Mouse (Mus musculus): ENCODE measurements around the gene Cdc42bpg. TPM values are rescaled to one million over a fixed set of nuclear protein-coding genes. Genes with fewer than 3 reads are reported as not detected.

Cdc42bpg gene
- polyA plus RNA-seq, 1 experiment: 133 TPM

DNA sequence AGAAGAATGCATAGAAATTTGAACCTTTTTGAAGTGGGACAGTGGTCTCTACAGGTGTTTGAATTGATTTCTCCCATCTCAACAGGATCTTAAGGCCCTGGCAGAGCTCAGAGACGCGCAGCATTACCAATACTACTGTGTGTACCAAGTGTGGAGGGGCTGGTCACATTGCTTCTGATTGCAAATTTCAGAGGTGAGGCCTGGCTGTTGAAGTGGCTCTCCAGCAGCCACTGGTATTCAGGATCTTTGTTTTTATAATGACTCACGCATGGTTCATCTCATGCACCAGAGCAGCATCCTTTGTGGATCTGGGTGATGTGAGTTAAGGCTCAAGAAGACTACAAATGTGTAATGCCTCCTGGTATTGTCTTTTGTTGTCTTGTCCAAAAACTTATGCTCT lies 66.2 kb downstream of the Cdc42bpg start:
- no peak for DNase-seq
- 80% methylated on average over 3 of the region's 3 CpGs for WGBS
- TF ChIP-seq POLR2A (IDR thresholded peaks at IDR 0.05; ENCODE audit: borderline replicate concordance, extremely low read depth, low read depth, low read length) (no peak), CTCF (IDR thresholded peaks at IDR 0.05; ENCODE audit: insufficient read depth, low read length) (no peak)
- Histone ChIP-seq H3K4me3 (replicated peaks; ENCODE audit: extremely low read depth, low read depth, low read length) (no peak overlapping the region), H3K4me1 (ENCODE audit: control insufficient read depth, insufficient read depth, low read length) (peaks cover 9% of the 10 kb centered on the region)

DNA sequence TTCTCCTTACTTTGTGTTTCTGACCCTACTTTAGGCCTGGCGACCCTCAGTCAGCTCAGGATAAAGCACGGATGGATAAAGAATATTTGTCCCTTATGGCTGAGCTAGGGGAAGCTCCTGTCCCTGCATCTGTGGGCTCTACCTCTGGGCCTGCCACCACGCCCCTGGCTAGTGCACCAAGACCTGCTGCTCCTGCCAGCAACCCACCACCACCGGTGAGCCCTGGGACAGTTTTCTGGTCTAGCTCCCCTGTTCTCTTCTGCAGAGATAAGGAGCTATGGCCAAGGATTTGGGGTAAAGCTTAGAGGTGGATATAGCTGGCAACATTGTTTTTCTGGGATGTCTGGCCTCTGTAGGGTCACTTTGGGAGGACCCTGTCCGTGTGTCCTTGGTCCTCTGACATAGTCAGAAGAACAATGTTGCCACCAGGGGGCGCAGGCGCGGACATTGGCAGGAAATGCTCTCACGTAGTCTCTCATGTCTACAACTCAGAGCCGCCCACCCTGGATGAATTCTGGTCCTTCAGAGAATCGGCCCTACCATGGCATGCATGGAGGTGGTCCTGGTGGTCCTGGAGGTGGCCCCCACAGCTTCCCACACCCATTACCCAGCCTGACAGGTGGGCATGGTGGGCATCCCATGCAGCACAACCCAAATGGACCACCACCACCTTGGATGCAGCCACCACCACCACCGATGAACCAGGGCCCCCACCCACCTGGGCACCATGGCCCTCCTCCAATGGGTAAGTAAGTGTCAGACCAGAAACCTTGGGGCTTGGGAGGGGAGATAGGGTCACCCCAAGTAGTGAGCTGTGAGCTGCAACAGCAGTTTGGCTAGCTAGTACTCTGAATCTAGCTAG lies 67.5 kb downstream of the Cdc42bpg start:
- TF ChIP-seq POLR2A (IDR thresholded peaks at IDR 0.05; ENCODE audit: borderline replicate concordance, extremely low read depth, low read depth, low read length) (no peak), CTCF (IDR thresholded peaks at IDR 0.05; ENCODE audit: insufficient read depth, low read length) (peak; percentile 80)
- 51% methylated on average over 12 of the region's 12 CpGs for WGBS
- DNase-seq: peak; percentile 74
- peaks cover 9% of the 10 kb centered on the region for H3K4me1 ChIP-seq (ENCODE audit: control insufficient read depth, insufficient read depth, low read length)
- H3K4me3 ChIP-seq (replicated peaks; ENCODE audit: extremely low read depth, low read depth, low read length): no peak overlapping the region

DNA sequence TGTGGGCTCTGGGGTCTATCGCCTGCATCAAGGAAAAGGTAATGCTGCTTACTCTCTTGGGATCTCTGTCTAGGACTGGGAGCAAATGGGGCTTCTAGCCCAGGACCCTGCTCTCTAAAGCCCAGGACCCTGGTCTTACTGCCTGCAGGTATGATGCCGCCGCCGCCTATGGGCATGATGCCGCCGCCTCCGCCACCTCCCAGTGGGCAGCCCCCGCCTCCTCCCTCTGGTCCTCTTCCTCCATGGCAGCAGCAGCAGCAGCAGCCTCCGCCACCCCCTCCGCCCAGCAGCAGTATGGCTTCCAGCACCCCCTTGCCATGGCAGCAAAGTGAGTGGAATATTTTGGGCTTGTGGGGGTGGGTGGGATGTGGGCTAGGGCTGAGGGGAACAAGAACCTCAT lies 68.3 kb downstream of the Cdc42bpg start:
- Histone ChIP-seq H3K4me3 (replicated peaks; ENCODE audit: extremely low read depth, low read depth, low read length) (no peak overlapping the region), H3K4me1 (ENCODE audit: control insufficient read depth, insufficient read depth, low read length) (peaks cover 9% of the 10 kb centered on the region)
- DNase-seq: no peak
- TF ChIP-seq CTCF (IDR thresholded peaks at IDR 0.05; ENCODE audit: insufficient read depth, low read length): no peak
- no peak for TF ChIP-seq POLR2A (IDR thresholded peaks at IDR 0.05; ENCODE audit: borderline replicate concordance, extremely low read depth, low read depth, low read length)
- WGBS: 88% methylated on average over 10 of the region's 10 CpGs

Other genes with a start within 250 kb of the Cdc42bpg start
- gene Mrpl49, start 248.7 kb upstream of the Cdc42bpg start, polyA plus RNA-seq (2012; rRNA removed): 10.8 and 13.7 TPM in 2 replicates
- 896 and 1,315 TPM in 2 replicates for gene Fau, start 248.6 kb upstream of the Cdc42bpg start, polyA plus RNA-seq (2012; rRNA removed)
- gene Znhit2, start 245.3 kb upstream of the Cdc42bpg start, polyA plus RNA-seq (2012; rRNA removed): 47.0 and 54.7 TPM in 2 replicates
- 34.6 and 36.5 TPM in 2 replicates for gene Tm7sf2, start 238.1 kb upstream of the Cdc42bpg start, polyA plus RNA-seq (2012; rRNA removed)
- 61.7 and 81.7 TPM in 2 replicates for gene Vps51, start 229.2 kb upstream of the Cdc42bpg start, polyA plus RNA-seq (2012; rRNA removed)
- not detected in 2 replicates for gene Tmem262, start 226.4 kb upstream of the Cdc42bpg start, polyA plus RNA-seq (2012; rRNA removed)
- gene Gm28374, start 224.2 kb upstream of the Cdc42bpg start, polyA plus RNA-seq (2012; rRNA removed): 0.50 and 0.60 TPM in 2 replicates
- 89.7 and 99.1 TPM in 2 replicates for gene Zfpl1, start 221.5 kb upstream of the Cdc42bpg start, polyA plus RNA-seq (2012; rRNA removed)
- gene Cdca5, start 221.5 kb upstream of the Cdc42bpg start, polyA plus RNA-seq (2012; rRNA removed): 0.63 and 0.92 TPM in 2 replicates
- not detected in 2 replicates for gene AC131692.1, start 212.0 kb upstream of the Cdc42bpg start, polyA plus RNA-seq (2012; rRNA removed)
- 0.20 and 0.30 TPM in 2 replicates for gene Naaladl1, start 200.7 kb upstream of the Cdc42bpg start, polyA plus RNA-seq (2012; rRNA removed)
- gene Sac3d1, start 187.8 kb upstream of the Cdc42bpg start, polyA plus RNA-seq (2012; rRNA removed): 25.3 and 36.7 TPM in 2 replicates
- 43.8 and 45.2 TPM in 2 replicates for gene Snx15, start 178.2 kb upstream of the Cdc42bpg start, polyA plus RNA-seq (2012; rRNA removed)
- gene Batf2, start 165.5 kb upstream of the Cdc42bpg start, polyA plus RNA-seq (2012; rRNA removed): 14.6 and 15.8 TPM in 2 replicates
- 128 TPM in 2 replicates for gene Arl2, start 164.9 kb upstream of the Cdc42bpg start, polyA plus RNA-seq (2012; rRNA removed)
- gene Majin, start 122.1 kb upstream of the Cdc42bpg start, polyA plus RNA-seq (2012; rRNA removed): 0.37 and 0.75 TPM in 2 replicates
- 1.7 and 2.6 TPM in 2 replicates for gene Gpha2, start 80.1 kb upstream of the Cdc42bpg start, polyA plus RNA-seq (2012; rRNA removed)
- 58.7 and 88.5 TPM in 2 replicates for gene Ppp2r5b, start 70.6 kb upstream of the Cdc42bpg start, polyA plus RNA-seq (2012; rRNA removed)
- 37.0 and 37.7 TPM in 2 replicates for gene Atg2a, start 64.8 kb upstream of the Cdc42bpg start, polyA plus RNA-seq (2012; rRNA removed)
- gene Ehd1, start 29.7 kb upstream of the Cdc42bpg start, polyA plus RNA-seq (2012; rRNA removed): 399 and 593 TPM in 2 replicates
- gene Men1, start 28.5 kb downstream of the Cdc42bpg start, polyA plus RNA-seq (2012; rRNA removed): 52.1 and 56.2 TPM in 2 replicates
- gene Map4k2, start 34.7 kb downstream of the Cdc42bpg start, polyA plus RNA-seq (2012; rRNA removed): 303 and 441 TPM in 2 replicates
- 136 and 194 TPM in 2 replicates for gene Sf1, start 57.2 kb downstream of the Cdc42bpg start, polyA plus RNA-seq (2012; rRNA removed)
- 32.8 and 135 TPM in 2 replicates for gene Pygm, start 77.9 kb downstream of the Cdc42bpg start, polyA plus RNA-seq (2012; rRNA removed)
- 210 and 287 TPM in 2 replicates for gene Rasgrp2, start 92.9 kb downstream of the Cdc42bpg start, polyA plus RNA-seq (2012; rRNA removed)
- gene Nrxn2, start 112.3 kb downstream of the Cdc42bpg start, polyA plus RNA-seq (2012; rRNA removed): 7.3 and 11.0 TPM in 2 replicates
- gene Slc22a12, start 236.6 kb downstream of the Cdc42bpg start, polyA plus RNA-seq (2012; rRNA removed): 0.62 and 0.65 TPM in 2 replicates